10 mouse cellular contexts compared by ENCODE assay signal in genomic region chr9:50800985-50801384, GRCm38 (mm10). TPM values are rescaled to one million over a fixed set of nuclear protein-coding genes. Genes with fewer than 3 reads are reported as not detected.
A peak's percentile ranks its signal among the peaks of the same experiment; 100 is the strongest.
DNase-seq lines count a peak whose midpoint lies in the region; ATAC-seq and TF ChIP-seq lines count a peak whose summit lies in the region.
"Had no signal": no experiment of that assay in that cellular context is flagged by ENCODE, and none has a peak within 500 bp of the region (broad histone marks: within the 10 kb centered on the region; RNA-seq: fewer than 3 reads in every experiment).

No protein-coding gene starts in this region.

- peak; percentile 25 to 41 for DNase-seq in heart, adult 18-20 months
- DNase-seq in CD8-positive naive resting alpha-beta T cell, adult 2 months (ENCODE audit: low read depth in 2 of 2, low spot score in 2 of 2): peak; percentile 10 to 32
- peak; percentile 77 for DNase-seq in liver
- peak; percentile 64 for DNase-seq in skeletal muscle tissue, adult 2 months (ENCODE audit: low read depth, low spot score)
- no peak for DNase-seq in frontal cortex, postnatal 10 days (ENCODE audit: low spot score in 2 of 2)

- WGBS in heart, embryonic 11.5 days (ENCODE audit: insufficient replicate concordance): 45% methylated on average over 2 of the region's 2 CpGs
- WGBS in heart, embryonic 16.5 days: 57% methylated on average over 2 of the region's 2 CpGs

- no peak overlapping the region for H3K27ac ChIP-seq in heart, embryonic 11.5 days (ENCODE audit: low read depth, low read length)
- H3K27ac ChIP-seq in bone marrow macrophage, adult 2 months (ENCODE audit: insufficient read depth, low read depth, low read length): no peak overlapping the region
- no peak overlapping the region for H3K27ac ChIP-seq in heart, embryonic 16.5 days (ENCODE audit: low read length)
- H3K27ac ChIP-seq: embryonic facial prominence, embryonic 15.5 days had no signal

- H3K4me1 ChIP-seq in heart, embryonic 11.5 days (ENCODE audit: control insufficient read depth, insufficient read depth, low read length): no peaks in the 10 kb centered on the region
- H3K4me1 ChIP-seq in bone marrow macrophage, adult 2 months (ENCODE audit: control insufficient read depth, insufficient read depth, low read length): peaks cover 7% of the 10 kb centered on the region
- H3K4me1 ChIP-seq in heart, embryonic 16.5 days (ENCODE audit: control insufficient read depth, insufficient read depth, low read length): no peaks in the 10 kb centered on the region
- H3K4me1 ChIP-seq: embryonic facial prominence, embryonic 15.5 days had no signal

- ATAC-seq in heart, embryonic 11.5 days (replicated peaks; ENCODE audit: insufficient number of reproducible peaks, low FRiP score, low TSS enrichment): no peak
- ATAC-seq in heart, embryonic 16.5 days (replicated peaks; ENCODE audit: extremely low read depth, insufficient read depth, low FRiP score): 0 out of 2 replicates have a peak, but pooled peaks have one; percentile 45

- H3K36me3 ChIP-seq in heart, embryonic 11.5 days (ENCODE audit: control insufficient read depth, insufficient read depth, low read length): peaks cover 15% of the 10 kb centered on the region
- H3K36me3 ChIP-seq in heart, embryonic 16.5 days (ENCODE audit: control insufficient read depth, insufficient read depth): peaks cover 19% of the 10 kb centered on the region

- no peak overlapping the region for H3K9ac ChIP-seq in heart, embryonic 11.5 days (ENCODE audit: low read depth, low read length)
- no peak overlapping the region for H3K9ac ChIP-seq in heart, embryonic 16.5 days (ENCODE audit: low read length)
- H3K9ac ChIP-seq: embryonic facial prominence, embryonic 15.5 days had no signal

- no peaks in the 10 kb centered on the region for H3K27me3 ChIP-seq in heart, embryonic 11.5 days (ENCODE audit: control insufficient read depth, insufficient read depth, low read length)
- H3K27me3 ChIP-seq in heart, embryonic 16.5 days (ENCODE audit: control insufficient read depth, insufficient read depth, low read length): no peaks in the 10 kb centered on the region
- H3K27me3 ChIP-seq: embryonic facial prominence, embryonic 15.5 days; megakaryocyte, embryonic 14.5 days had no signal

- no peak for TF ChIP-seq POLR2A in bone marrow macrophage, adult 2 months (IDR thresholded peaks at IDR 0.05; ENCODE audit: borderline replicate concordance, low read depth, low read length)

- no peak overlapping the region for H3K4me3 ChIP-seq in heart, embryonic 11.5 days (ENCODE audit: low read depth, low read length)
- H3K4me3 ChIP-seq in bone marrow macrophage, adult 2 months (ENCODE audit: insufficient read depth, low read length): no peak overlapping the region
- no peak overlapping the region for H3K4me3 ChIP-seq in heart, embryonic 16.5 days (ENCODE audit: low read length)
- H3K4me3 ChIP-seq: embryonic facial prominence, embryonic 15.5 days; megakaryocyte, embryonic 14.5 days had no signal

- H3K9me3 ChIP-seq in heart, embryonic 11.5 days (replicated peaks; ENCODE audit: control insufficient read depth, low read length): no peaks in the 10 kb centered on the region
- no peaks in the 10 kb centered on the region for H3K9me3 ChIP-seq in heart, embryonic 16.5 days (replicated peaks; ENCODE audit: control insufficient read depth, low read length)
- H3K9me3 ChIP-seq: embryonic facial prominence, embryonic 15.5 days; megakaryocyte, embryonic 14.5 days had no signal

- H3K4me2 ChIP-seq in heart, embryonic 11.5 days: no peak overlapping the region
- H3K4me2 ChIP-seq in heart, embryonic 16.5 days (ENCODE audit: low read depth, low read length): no peak overlapping the region
- H3K4me2 ChIP-seq: embryonic facial prominence, embryonic 15.5 days had no signal

- TF ChIP-seq CTCF in bone marrow macrophage, adult 2 months (IDR thresholded peaks at IDR 0.05; ENCODE audit: low read depth, low read length): 0 out of 2 replicates have a peak, but pooled peaks have one; percentile 20

RNA-seq across cellular contexts. Expression of gene 1110032A03Rik, which starts 25.7 kb away (rescaled TPM):
- 10 to 100 TPM; 11.3 to 16.5 TPM for total RNA-seq in heart, adult 18-20 months (2021)
- polyA plus RNA-seq in heart, embryonic 11.5 days (2014; fragmentation: Nextera tagmentation; extraction: Ambion mirVana): 22.2 and 22.9 TPM in 2 replicates
- 47.7 and 48.7 TPM in 2 replicates for polyA plus RNA-seq in bone marrow macrophage, adult 2 months (2012; ENCODE audit: insufficient read depth, insufficient read length, missing spikeins)
- 28.7 and 30.0 TPM in 2 replicates for polyA plus RNA-seq in heart, embryonic 16.5 days (2015; fragmentation: Nextera tagmentation; extraction: Ambion mirVana)

RNA-seq across cellular contexts. Expression of gene Alg9, which starts 26.2 kb away (rescaled TPM):
- total RNA-seq in heart, adult 18-20 months (2021): 10 to 100 TPM; 10.4 to 12.1 TPM
- polyA plus RNA-seq in heart, embryonic 11.5 days (2014; fragmentation: Nextera tagmentation; extraction: Ambion mirVana): 34.2 and 37.3 TPM in 2 replicates
- polyA plus RNA-seq in bone marrow macrophage, adult 2 months (2012; ENCODE audit: insufficient read depth, insufficient read length, missing spikeins): 17.7 and 20.0 TPM in 2 replicates
- polyA plus RNA-seq in heart, embryonic 16.5 days (2015; fragmentation: Nextera tagmentation; extraction: Ambion mirVana): 27.2 and 27.5 TPM in 2 replicates

RNA-seq across cellular contexts. Expression of gene Fdxacb1, which starts 32.9 kb away (rescaled TPM):
- total RNA-seq in heart, adult 18-20 months (2021): 1 to 10 TPM; 4.1 to 5.8 TPM
- 9.8 and 9.9 TPM in 2 replicates for polyA plus RNA-seq in heart, embryonic 11.5 days (2014; fragmentation: Nextera tagmentation; extraction: Ambion mirVana)
- polyA plus RNA-seq in bone marrow macrophage, adult 2 months (2012; ENCODE audit: insufficient read depth, insufficient read length, missing spikeins): 9.3 and 9.5 TPM in 2 replicates
- 10.7 and 11.0 TPM in 2 replicates for polyA plus RNA-seq in heart, embryonic 16.5 days (2015; fragmentation: Nextera tagmentation; extraction: Ambion mirVana)

RNA-seq across cellular contexts. Expression of gene Ppp2r1b, which starts 44.1 kb away (rescaled TPM):
- 10 to 100 TPM; 10.6 to 11.3 TPM for total RNA-seq in heart, adult 18-20 months (2021)
- polyA plus RNA-seq in heart, embryonic 11.5 days (2014; fragmentation: Nextera tagmentation; extraction: Ambion mirVana): 63.1 and 66.9 TPM in 2 replicates
- polyA plus RNA-seq in bone marrow macrophage, adult 2 months (2012; ENCODE audit: insufficient read depth, insufficient read length, missing spikeins): 13.5 and 16.2 TPM in 2 replicates
- 38.2 and 41.8 TPM in 2 replicates for polyA plus RNA-seq in heart, embryonic 16.5 days (2015; fragmentation: Nextera tagmentation; extraction: Ambion mirVana)

RNA-seq across cellular contexts. Expression of gene Hspb2, which starts 48.8 kb away (rescaled TPM):
- 100 to 1,000 TPM; 136 to 143 TPM for total RNA-seq in heart, adult 18-20 months (2021)
- 319 and 338 TPM in 2 replicates for polyA plus RNA-seq in heart, embryonic 11.5 days (2014; fragmentation: Nextera tagmentation; extraction: Ambion mirVana)
- polyA plus RNA-seq in bone marrow macrophage, adult 2 months (2012; ENCODE audit: insufficient read depth, insufficient read length, missing spikeins): not detected in 2 replicates
- 242 and 286 TPM in 2 replicates for polyA plus RNA-seq in heart, embryonic 16.5 days (2015; fragmentation: Nextera tagmentation; extraction: Ambion mirVana)

Comparison
In these comparisons a context has a peak if more than half of its experiments do, and no peak if none do; other contexts are left out.
1. DNase-seq: peak in heart, adult 18-20 months (2 of 2), CD8-positive naive resting alpha-beta T cell, adult 2 months (2 of 2), liver (single experiment) and skeletal muscle tissue, adult 2 months (single experiment); none in frontal cortex, postnatal 10 days (0 of 2).